Mouse (Mus musculus) forebrain, embryonic 16.5 days (tissue): ENCODE measurements at regions not wholly inside any gene's neighbourhood (a gene's known extent, or its start where the extent isn't known, plus 50 kb on each side); places are given as distances from the start of the nearest gene placed in this dataset.

Experiments used
- ATAC-seq: fragments of 200-750 bp; cut with Nextera tagmentation; 2 replicates; pipeline ENCODE4 v1.8.0; 2017; ENCODE audit warnings: mild to moderate bottlenecking, moderate library complexity
- H3K27ac ChIP-seq: fragments of 300-500 bp; sonication (generic); 2 replicates; pipeline ENCODE4 v1.5.1; 2014; ENCODE audit warnings: low read length, control low read depth
- H3K27me3 ChIP-seq: fragments of 300-500 bp; sonication (generic); replicated peaks from 2 replicates; pipeline ENCODE4 v1.6.1; 2014; ENCODE audit warnings: low read length; ENCODE audit not compliant: control insufficient read depth, insufficient read depth
- H3K36me3 ChIP-seq: fragments of 300-500 bp; sonication (generic); 2 replicates; pipeline ENCODE4 v1.6.1; 2014; ENCODE audit not compliant: control insufficient read depth, insufficient read depth
- H3K4me1 ChIP-seq: fragments of 300-500 bp; sonication (generic); replicated peaks from 2 replicates; pipeline ENCODE4 v1.6.1; 2014; ENCODE audit warnings: low read length; ENCODE audit not compliant: control insufficient read depth, insufficient read depth
- H3K4me2 ChIP-seq: fragments of 300-500 bp; sonication (generic); 2 replicates; pipeline ENCODE4 v1.6.1; 2014; ENCODE audit warnings: mild to moderate bottlenecking, low read length, control low read depth
- H3K4me3 ChIP-seq: fragments of 300-500 bp; sonication (generic); replicated peaks from 2 replicates; pipeline ENCODE4 v1.5.1; 2014; ENCODE audit warnings: mild to moderate bottlenecking, low read length, control low read depth
- H3K9ac ChIP-seq: fragments of 300-500 bp; sonication (generic); replicated peaks from 2 replicates; pipeline ENCODE4 v1.6.1; 2014; ENCODE audit warnings: low read depth, low read length, control low read depth
- H3K9me3 ChIP-seq: fragments of 300-500 bp; sonication (generic); 2 replicates; pipeline ENCODE4 v1.6.1; 2016; ENCODE audit warnings: low read length; ENCODE audit not compliant: control insufficient read depth
- WGBS: fragments of 180-500 bp; shearing (Covaris S2); extraction: QIAGEN DNeasy Blood & Tissue Kit; methylation state at CpG from one replicate; pipeline ENCODE4 v1.1.7; 2014; 5-methylcytosine and 5-hydroxymethylcytosine counted together

GRCm38 (mm10) chr19:36681056-36681455, 55.4 kb downstream of the Ppp1r3c start:
- H3K36me3 ChIP-seq, result no peaks in the 10 kb centered on the region
- no peak for ATAC-seq
- H3K4me2 ChIP-seq, result no peak overlapping the region
- H3K9ac ChIP-seq, result no peak overlapping the region
- H3K27me3 ChIP-seq, result no peaks in the 10 kb centered on the region
- no peaks in the 10 kb centered on the region for H3K9me3 ChIP-seq
- H3K4me3 ChIP-seq, result no peak overlapping the region
- 59% methylated on average over 4 of the region's 4 CpGs for WGBS
- no peak overlapping the region for H3K27ac ChIP-seq
- H3K4me1 ChIP-seq, result peaks cover 18% of the 10 kb centered on the region

DNA sequence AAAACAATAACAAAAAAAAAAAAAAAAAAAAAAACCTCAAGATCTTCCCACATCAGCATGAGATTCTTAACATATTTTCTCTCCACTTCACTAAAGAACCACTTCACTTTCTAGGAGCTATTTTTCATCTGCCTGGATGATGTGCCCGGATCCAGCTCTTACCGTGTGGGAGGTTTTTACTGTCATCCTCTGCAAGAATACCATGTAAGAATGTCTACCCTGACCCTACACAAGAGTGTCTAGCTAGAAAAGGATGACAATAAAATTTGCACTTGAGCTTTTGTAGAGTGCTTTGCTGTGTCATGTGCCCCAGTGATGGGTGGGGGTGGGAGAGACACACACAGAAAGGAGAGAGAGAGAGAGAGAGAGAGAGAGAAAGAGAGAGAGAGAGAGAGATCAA, 56.1 kb downstream of the Ppp1r3c start:
- WGBS, result 85% methylated on average over 2 of the region's 2 CpGs

DNA sequence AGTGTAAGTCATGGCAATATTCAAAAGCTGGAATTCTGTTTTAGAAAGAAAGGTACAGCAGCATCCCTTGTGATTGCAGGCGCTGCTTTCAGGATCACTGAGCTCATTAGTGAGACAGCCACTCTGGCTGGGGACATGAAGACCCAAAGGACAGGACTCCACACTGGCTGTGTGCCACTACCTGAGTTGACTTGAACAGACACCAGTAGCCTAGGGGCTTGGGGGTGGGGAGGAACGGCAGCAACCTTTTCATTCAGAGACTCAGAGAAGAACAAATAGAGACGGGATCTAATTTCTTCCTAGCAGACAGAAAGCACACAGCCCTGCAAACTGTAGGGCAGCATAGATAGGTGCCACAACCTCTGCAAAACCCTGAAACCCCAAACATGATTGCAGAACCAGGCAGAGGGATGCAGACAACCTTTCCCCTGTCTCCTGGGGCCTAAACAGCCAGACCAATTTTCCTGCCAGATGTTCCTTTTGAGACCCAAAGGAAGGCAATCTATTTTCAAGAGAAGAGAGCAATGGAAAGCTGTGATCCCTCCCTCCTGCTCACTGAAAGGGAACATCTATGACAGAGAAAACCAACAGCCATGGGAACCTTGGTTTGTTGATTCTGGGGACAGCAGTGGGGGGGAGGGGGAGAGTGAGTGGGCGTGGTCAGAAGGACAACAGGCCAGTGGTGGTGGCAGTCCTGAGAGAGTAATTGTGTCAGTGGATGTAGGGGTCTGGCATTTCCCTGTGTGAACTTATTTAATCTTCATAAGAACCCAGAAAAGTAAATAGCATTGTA, 57.2 kb downstream of the Ppp1r3c start:
- 13% methylated on average over 4 of the region's 4 CpGs for WGBS
- peak overlapping the region; percentile 23; the same call in 1 of the 2 replicates for H3K27ac ChIP-seq

More for the DNA sequence above, 56.1 kb downstream of the Ppp1r3c start:
- Histone ChIP-seq H3K4me3 (no peak overlapping the region), H3K4me2 (no peak overlapping the region), H3K9me3 (no peaks in the 10 kb centered on the region), H3K36me3 (no peaks in the 10 kb centered on the region), H3K9ac (no peak overlapping the region), H3K27me3 (no peaks in the 10 kb centered on the region), H3K27ac (no peak overlapping the region), H3K4me1 (peaks cover 18% of the 10 kb centered on the region)
- no peak for ATAC-seq

DNA sequence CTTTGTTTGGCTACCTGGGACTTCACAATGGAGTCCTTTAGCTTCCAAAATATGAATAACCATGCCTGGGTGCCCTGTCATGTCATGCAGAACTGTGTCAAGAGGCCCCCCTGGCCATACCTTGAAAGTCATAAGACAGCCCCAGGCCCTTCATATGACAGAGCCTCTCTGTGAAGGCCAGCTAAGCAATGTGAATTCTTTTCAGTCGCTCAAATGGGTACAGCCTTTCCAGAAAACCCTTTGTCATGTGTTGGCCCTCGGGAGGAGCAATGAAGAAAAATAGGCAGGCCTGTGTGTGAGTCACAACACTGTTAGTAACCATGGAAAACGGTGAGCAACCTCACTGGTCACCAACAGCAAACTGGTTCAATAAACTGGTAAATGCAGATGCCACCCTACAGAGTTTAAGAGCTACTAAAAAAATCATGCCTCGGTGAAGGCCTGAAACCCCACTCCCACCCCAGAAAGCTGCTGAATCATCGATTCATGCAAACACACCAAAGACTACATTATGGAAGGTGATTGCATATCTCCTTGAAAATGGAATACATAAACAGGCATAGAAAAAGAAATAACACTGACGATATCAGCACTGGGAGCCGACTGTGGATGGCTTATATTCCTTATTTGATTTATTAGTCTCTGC, 57.9 kb downstream of the Ppp1r3c start:
- no peak overlapping the region for H3K4me3 ChIP-seq
- H3K4me1 ChIP-seq, result peaks cover 18% of the 10 kb centered on the region
- H3K9me3 ChIP-seq, result no peaks in the 10 kb centered on the region
- ATAC-seq, result no peak
- H3K4me2 ChIP-seq, result no peak overlapping the region
- 60% methylated on average over 7 of the region's 7 CpGs for WGBS
- H3K36me3 ChIP-seq, result no peaks in the 10 kb centered on the region
- H3K27me3 ChIP-seq, result no peaks in the 10 kb centered on the region
- H3K9ac ChIP-seq, result no peak overlapping the region
- 0 out of 2 replicates have a peak overlapping the region, but pooled peaks have one; percentile 23 for H3K27ac ChIP-seq

More for the DNA sequence above, 57.2 kb downstream of the Ppp1r3c start:
- Histone ChIP-seq H3K4me2 (no peak overlapping the region), H3K9ac (no peak overlapping the region), H3K27me3 (no peaks in the 10 kb centered on the region), H3K4me3 (no peak overlapping the region), H3K9me3 (no peaks in the 10 kb centered on the region), H3K36me3 (no peaks in the 10 kb centered on the region), H3K4me1 (peaks cover 18% of the 10 kb centered on the region)
- ATAC-seq, result no peak

- H3K9ac ChIP-seq, result no peak overlapping the region
- H3K4me3 ChIP-seq, result no peak overlapping the region
- ATAC-seq, result peak; percentile 32; the same call in 1 of the 2 replicates
- no peaks in the 10 kb centered on the region for H3K27me3 ChIP-seq
- WGBS, result 56% methylated on average over 18 of the region's 18 CpGs
- H3K27ac ChIP-seq, result no peak overlapping the region
- H3K4me2 ChIP-seq, result no peak overlapping the region
- H3K9me3 ChIP-seq, result no peaks in the 10 kb centered on the region
- H3K36me3 ChIP-seq, result no peaks in the 10 kb centered on the region
- peaks cover 18% of the 10 kb centered on the region for H3K4me1 ChIP-seq
These were observed 59.1 kb downstream of the Ppp1r3c start for GRCm38 (mm10) chr19:36677101-36678081.

DNA sequence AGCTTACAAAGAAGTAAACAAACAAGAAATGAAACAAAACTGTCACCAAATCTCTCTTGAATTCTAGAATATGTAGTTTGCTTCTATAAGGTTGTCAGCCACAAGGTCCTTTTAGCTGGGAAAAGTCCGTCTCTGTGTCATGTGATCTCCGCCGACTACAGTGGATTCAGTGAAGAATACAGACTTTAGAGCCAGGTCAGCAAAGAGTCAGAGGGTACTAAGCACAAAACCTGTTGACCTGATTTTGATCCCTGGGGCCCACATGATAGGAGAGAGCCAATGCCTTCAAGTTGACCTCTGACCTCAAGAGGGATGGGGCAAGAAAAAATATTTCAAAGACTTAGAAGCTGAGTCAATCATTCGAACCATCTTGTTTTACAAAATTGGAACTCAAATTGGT, 61.5 kb downstream of the Ppp1r3c start:
- no peaks in the 10 kb centered on the region for H3K27me3 ChIP-seq
- H3K27ac ChIP-seq, result no peak overlapping the region
- H3K4me2 ChIP-seq, result no peak overlapping the region
- H3K9me3 ChIP-seq, result no peaks in the 10 kb centered on the region
- no peak overlapping the region for H3K9ac ChIP-seq
- no peaks in the 10 kb centered on the region for H3K36me3 ChIP-seq
- ATAC-seq, result no peak
- H3K4me3 ChIP-seq, result no peak overlapping the region
- 85% methylated on average over 4 of the region's 4 CpGs for WGBS
- peaks cover 18% of the 10 kb centered on the region for H3K4me1 ChIP-seq

DNA sequence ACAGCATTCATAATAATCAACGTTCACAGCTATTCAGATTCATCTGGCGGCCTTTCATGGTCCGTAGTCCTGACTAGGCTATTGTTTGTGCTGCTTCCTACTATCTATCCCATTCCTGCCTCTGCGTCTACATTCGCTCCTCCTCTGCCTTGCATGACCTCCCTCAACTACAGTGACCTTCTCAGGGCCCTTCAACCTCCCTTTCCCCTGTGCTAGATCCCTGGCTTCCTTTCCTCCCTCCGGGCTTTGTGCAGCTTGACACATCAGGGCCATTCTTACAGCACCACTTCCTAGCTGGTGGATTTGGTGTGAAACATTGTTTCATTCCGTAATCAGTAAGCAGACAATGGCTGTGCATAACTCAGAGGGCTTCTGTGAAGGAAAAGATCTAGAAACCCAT, 65.6 kb downstream of the Ppp1r3c start:
- no peak overlapping the region for H3K4me3 ChIP-seq
- H3K9me3 ChIP-seq, result no peaks in the 10 kb centered on the region
- no peaks in the 10 kb centered on the region for H3K36me3 ChIP-seq
- no peak for ATAC-seq
- no peak overlapping the region for H3K4me2 ChIP-seq
- no peak overlapping the region for H3K9ac ChIP-seq
- H3K27me3 ChIP-seq, result no peaks in the 10 kb centered on the region
- H3K27ac ChIP-seq, result no peak overlapping the region
- H3K4me1 ChIP-seq, result peaks cover 4% of the 10 kb centered on the region; the same call in 1 of the 2 replicates
- 72% methylated on average over 7 of the region's 7 CpGs for WGBS
